ENCODE assay signal across 10 mouse cellular contexts in genomic region chr1:62933288-62934099, GRCm38 (mm10).
DNase-seq lines count a peak whose midpoint lies in the region; ATAC-seq lines count a peak whose summit lies in the region.
"Had no signal": no experiment of that assay in that cellular context is flagged by ENCODE, and none has a peak within 500 bp of the region (broad histone marks: within the 10 kb centered on the region; RNA-seq: fewer than 3 reads in every experiment).

No protein-coding gene starts in this region.

- H3K4me2 ChIP-seq in midbrain, embryonic 15.5 days, result peak overlapping the region; percentile 35

- ATAC-seq in midbrain, embryonic 15.5 days (replicated peaks), result peak; percentile 21; the same call in 1 of the 2 replicates

- H3K36me3 ChIP-seq in hindbrain, embryonic 10.5 days, result no peaks in the 10 kb centered on the region
- no peaks in the 10 kb centered on the region for H3K36me3 ChIP-seq in midbrain, embryonic 15.5 days (replicated peaks)
- H3K36me3 ChIP-seq: heart, embryonic 10.5 days had no signal

- no peak overlapping the region for H3K9ac ChIP-seq in midbrain, embryonic 15.5 days

- peaks cover 26% of the 10 kb centered on the region for H3K4me1 ChIP-seq in hindbrain, embryonic 10.5 days (replicated peaks)
- H3K4me1 ChIP-seq in midbrain, embryonic 15.5 days, result peaks cover 25% of the 10 kb centered on the region

- peak; percentile 88 for DNase-seq in Muller cell, postnatal 12 days (ENCODE audit: inconsistent ontology term)
- peak; percentile 30 for DNase-seq in embryo, embryonic 10.5 days (ENCODE audit: low spot score)
- DNase-seq in hindbrain, embryonic 10.5 days (ENCODE audit: low spot score), result no peak
- DNase-seq in adrenal gland, adult 8-10 months, result no peak
- DNase-seq in spleen, postnatal 14 days (ENCODE audit: low spot score in 2 of 2), result no peak
- DNase-seq in left cerebral cortex, adult 18-20 months (ENCODE audit: low spot score in 2 of 2), result no peak
- DNase-seq: thymus, postnatal 36 days had no signal

- H3K9me3 ChIP-seq in hindbrain, embryonic 10.5 days, result no peaks in the 10 kb centered on the region
- no peaks in the 10 kb centered on the region for H3K9me3 ChIP-seq in midbrain, embryonic 15.5 days
- H3K9me3 ChIP-seq: heart, embryonic 10.5 days had no signal

- no peak overlapping the region for H3K4me3 ChIP-seq in hindbrain, embryonic 10.5 days
- H3K4me3 ChIP-seq in midbrain, embryonic 15.5 days, result no peak overlapping the region
- H3K4me3 ChIP-seq: heart, embryonic 10.5 days; myocyte had no signal

- peak overlapping the region; percentile 16; the same call in 1 of the 2 replicates for H3K27ac ChIP-seq in hindbrain, embryonic 10.5 days
- H3K27ac ChIP-seq in midbrain, embryonic 15.5 days, result peak overlapping the region; percentile 73
- H3K27ac ChIP-seq: heart, embryonic 10.5 days had no signal

- WGBS in hindbrain, embryonic 10.5 days, result 74% methylated on average over 15 of the region's 15 CpGs
- 33% methylated on average over 15 of the region's 15 CpGs for WGBS in midbrain, embryonic 15.5 days

- peaks cover 22% of the 10 kb centered on the region for H3K27me3 ChIP-seq in hindbrain, embryonic 10.5 days (ENCODE audit: insufficient read depth, poor library complexity, severe bottlenecking)
- no peaks in the 10 kb centered on the region; the same call in 1 of the 2 replicates for H3K27me3 ChIP-seq in midbrain, embryonic 15.5 days (replicated peaks)

Comparison
In these comparisons a context has a peak if more than half of its experiments do, and no peak if none do; other contexts are left out.
1. DNase-seq: peak in Muller cell, postnatal 12 days (single experiment) and embryo, embryonic 10.5 days (single experiment); none in hindbrain, embryonic 10.5 days (single experiment), adrenal gland, adult 8-10 months (single experiment), spleen, postnatal 14 days (0 of 2) and left cerebral cortex, adult 18-20 months (0 of 2).